Comparison of ENCODE assay signal across 1 mouse cellular context in genomic region chr10:67134322-67134721, GRCm38 (mm10).
A peak's percentile ranks its signal among the peaks of the same experiment; 100 is the strongest.
TF ChIP-seq lines count a peak whose summit lies in the region.

No protein-coding gene starts in this region.

TF ChIP-seq in CH12.LX, 34 proteins besides CTCF, POLR2A, EP300 and RAD21 (continued from another document):
- TF ChIP-seq MAFK (IDR thresholded peaks at IDR 0.05; ENCODE audit: insufficient replicate concordance, low read length) (no peak), MYC (IDR thresholded peaks at IDR 0.05; ENCODE audit: low read depth, low read length) (no peak), JUND (conservative IDR thresholded peaks at IDR 0.05; ENCODE audit: low read depth, low read length) (no peak), JUN (IDR thresholded peaks at IDR 0.05; ENCODE audit: insufficient read depth, low read depth, low read length) (no peak), IRF4 (IDR thresholded peaks at IDR 0.05; ENCODE audit: low read depth, low read length) (no peak), ZNF384 (IDR thresholded peaks at IDR 0.05; ENCODE audit: low read depth, low read length) (0 out of 2 replicates have a peak, but pooled peaks have one; percentile 9), BHLHE40 (IDR thresholded peaks at IDR 0.05; ENCODE audit: low read depth, low read length) (no peak)
